Mouse (Mus musculus): ENCODE measurements at regions not wholly inside any gene's neighbourhood (a gene's known extent, or its start where the extent isn't known, plus 50 kb on each side); places are given as distances from the start of the nearest gene placed in this dataset.

GRCm38 (mm10) chr16:76914311-76914710 lies 99.2 kb upstream of the Usp25 start:
- TF ChIP-seq CTCF (IDR thresholded peaks at IDR 0.05; ENCODE audit: borderline replicate concordance, extremely low read depth, insufficient read depth, insufficient read length) (no peak), POLR2A (IDR thresholded peaks at IDR 0.05; ENCODE audit: borderline replicate concordance, extremely low read depth, insufficient read depth, insufficient read length, poor library complexity, severe bottlenecking) (no peak)

Measured in brain, embryonic 14.5 days (tissue).